Mouse (Mus musculus): Measurements from ENCODE around the gene Timm23. TPM values are rescaled to one million over a fixed set of nuclear protein-coding genes. Genes with fewer than 3 reads are reported as not detected.
"Not testable (repeated sequence)": the region's sequence is repeated elsewhere in the genome, so short reads cannot be mapped to it uniquely, and the experiment has no call there.

Gene Timm23
- polyA plus RNA-seq (2016; fragmentation: Nextera tagmentation; extraction: Ambion mirVana) = 302 and 327 TPM in 2 replicates

DNA sequence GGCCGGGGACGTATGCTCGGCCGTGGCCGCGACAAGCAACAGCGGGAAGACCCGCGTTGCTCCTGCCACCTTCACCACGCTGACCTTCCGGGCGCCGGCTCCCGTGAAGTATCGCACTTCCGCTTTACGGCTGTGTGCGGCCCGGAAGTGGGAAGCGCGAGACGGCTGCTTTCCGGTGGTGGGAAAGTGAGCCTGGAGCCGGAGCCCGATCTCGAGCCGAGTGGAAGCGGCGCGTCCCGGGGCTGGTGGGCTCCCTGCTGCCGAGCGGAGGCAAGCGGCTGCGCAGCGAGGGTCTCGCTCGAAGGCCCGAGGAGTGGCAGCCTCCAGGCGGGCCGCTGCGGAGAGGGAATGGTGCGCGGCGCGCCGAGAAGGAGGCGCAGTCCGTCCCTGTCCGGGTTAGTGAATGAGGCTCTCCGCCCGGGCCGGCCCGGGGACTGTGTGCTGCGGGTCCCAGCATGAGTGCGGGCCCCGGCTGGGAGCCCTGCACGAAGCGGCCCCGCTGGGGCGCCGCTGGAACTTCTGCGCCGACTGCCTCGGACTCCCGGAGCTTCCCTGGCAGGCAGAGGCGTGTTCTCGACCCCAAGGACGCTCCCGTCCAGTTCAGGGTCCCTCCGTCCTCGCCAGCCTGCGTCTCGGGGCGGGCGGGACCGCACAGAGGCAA is at the start of gene Timm23, which contains the start of gene Parg:
Gene Timm23, minus strand, starts transcription at position 108 of the 661 bp plus-strand sequence.
Gene Parg, plus strand, starts transcription at position 159 of the 661 bp plus-strand sequence.
- peak; percentile 90 for DNase-seq (ENCODE audit: low spot score)
- H3K36me3 ChIP-seq = peaks cover 37% of the 10 kb centered on the region
- H3K27ac ChIP-seq = peak within 1 kb of the TSS; percentile 92
- H3K27me3 ChIP-seq (ENCODE audit: insufficient read depth, poor library complexity, severe bottlenecking) = no peaks in the 10 kb centered on the region
- WGBS = under 1% methylated on average over 77 of the region's 77 CpGs
- peaks cover 27% of the 10 kb centered on the region for H3K4me1 ChIP-seq (replicated peaks)
- H3K9me3 ChIP-seq = peaks cover 6% of the 10 kb centered on the region; the same call in 1 of the 2 replicates
- H3K4me3 ChIP-seq = peak within 1 kb of the TSS; percentile 98

DNA sequence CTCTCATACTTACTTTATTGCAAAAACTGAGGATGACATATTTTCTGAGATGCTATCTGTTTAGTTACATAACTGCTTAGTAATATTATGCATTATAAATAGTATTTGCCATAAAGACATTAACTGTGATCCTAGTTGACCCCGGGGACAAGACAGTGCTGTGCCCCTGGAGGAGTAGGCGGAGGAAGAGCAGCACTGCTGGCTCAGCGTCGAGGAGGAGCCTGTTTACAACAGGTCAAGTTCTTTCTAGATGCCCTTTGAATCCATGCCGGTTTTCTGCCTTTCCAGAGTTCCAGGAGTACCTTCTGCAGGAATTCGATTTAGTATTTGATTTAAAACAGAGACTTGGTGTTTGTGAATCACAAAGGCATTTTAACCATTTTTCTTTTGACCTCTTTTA is 47.9 kb upstream of the Timm23 start:
- Histone ChIP-seq H3K27ac (no peak overlapping the region), H3K4me1 (replicated peaks) (peaks cover 28% of the 10 kb centered on the region), H3K9me3 (no peaks in the 10 kb centered on the region), H3K36me3 (peaks cover 30% of the 10 kb centered on the region), H3K27me3 (ENCODE audit: insufficient read depth, poor library complexity, severe bottlenecking) (no peaks in the 10 kb centered on the region), H3K4me3 (no peak overlapping the region)
- no peak for DNase-seq (ENCODE audit: low spot score)
- 84% methylated on average over 6 of the region's 6 CpGs for WGBS

DNA sequence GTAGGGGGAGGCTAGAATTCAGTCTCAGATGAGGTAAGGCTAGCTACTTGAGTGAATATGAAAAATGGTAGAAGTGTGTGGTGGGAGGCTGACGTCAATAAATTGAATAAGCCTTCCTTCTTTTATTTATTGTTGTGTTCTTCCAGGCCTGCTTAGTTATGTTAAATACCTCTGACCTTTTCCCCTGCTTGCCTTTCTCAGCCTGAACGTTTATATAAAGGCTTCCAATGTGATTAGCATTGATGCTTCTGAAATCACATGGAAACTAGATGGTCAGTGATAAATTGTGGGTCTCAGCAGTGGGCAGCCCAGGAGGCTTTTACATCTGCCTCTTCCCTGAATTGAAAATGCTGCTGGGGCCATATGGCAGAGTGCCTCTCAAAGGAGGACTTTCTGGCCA is 44.3 kb upstream of the Timm23 start:
- peaks cover 28% of the 10 kb centered on the region for H3K4me1 ChIP-seq (replicated peaks)
- no peak overlapping the region for H3K4me3 ChIP-seq
- H3K9me3 ChIP-seq = no peaks in the 10 kb centered on the region
- DNase-seq (ENCODE audit: low spot score) = peak; percentile 13
- H3K36me3 ChIP-seq = peaks cover 40% of the 10 kb centered on the region
- H3K27me3 ChIP-seq (ENCODE audit: insufficient read depth, poor library complexity, severe bottlenecking) = no peaks in the 10 kb centered on the region
- H3K27ac ChIP-seq = peak overlapping the region; percentile 64; the same call in 1 of the 2 replicates
- 33% methylated on average over 2 of the region's 2 CpGs for WGBS

DNA sequence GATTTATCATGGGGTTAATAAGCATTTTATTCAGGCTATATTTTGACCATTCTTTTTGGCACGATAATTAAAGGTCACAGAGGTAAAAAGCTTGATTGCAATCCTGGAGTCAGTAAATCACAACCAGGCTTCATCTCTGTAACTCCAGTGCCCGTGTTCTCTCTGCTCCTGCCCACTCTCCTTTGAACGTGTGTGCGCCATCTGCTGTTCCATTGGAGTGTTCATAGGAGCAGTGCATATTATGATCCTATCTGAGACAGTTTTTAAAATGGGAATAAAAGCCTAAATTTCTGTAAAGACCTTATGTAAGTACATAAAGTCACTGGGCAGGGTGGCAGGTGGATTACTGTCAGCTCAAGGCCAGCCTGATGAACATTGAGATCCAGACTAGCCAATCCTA is 40.7 kb upstream of the Timm23 start:
- H3K36me3 ChIP-seq = peaks cover 46% of the 10 kb centered on the region
- no peak overlapping the region for H3K4me3 ChIP-seq
- no peaks in the 10 kb centered on the region for H3K9me3 ChIP-seq
- WGBS = 85% methylated on average over 4 of the region's 4 CpGs
- no peak for DNase-seq (ENCODE audit: low spot score)
- H3K4me1 ChIP-seq (replicated peaks) = peaks cover 23% of the 10 kb centered on the region
- H3K27me3 ChIP-seq (ENCODE audit: insufficient read depth, poor library complexity, severe bottlenecking) = no peaks in the 10 kb centered on the region
- no peak overlapping the region for H3K27ac ChIP-seq

DNA sequence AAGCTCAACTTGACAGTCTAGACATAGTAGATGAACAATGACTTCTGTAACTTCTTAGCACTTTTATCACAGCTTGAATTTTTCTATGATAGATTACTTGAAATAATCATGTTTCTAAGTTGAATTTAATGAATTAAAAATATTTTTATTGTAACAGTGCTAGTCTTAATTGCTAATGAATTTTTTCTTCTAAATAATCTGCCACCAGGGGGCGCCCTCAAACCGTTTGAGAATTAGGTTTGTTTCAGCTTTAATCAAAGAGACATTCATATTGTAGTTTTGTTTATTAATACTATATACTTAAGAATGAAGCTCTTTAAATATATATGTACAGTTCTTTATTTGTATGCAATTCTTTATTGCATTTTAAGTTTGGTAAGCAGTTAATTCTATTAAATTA is 27.3 kb upstream of the Timm23 start:
- WGBS = 3% methylated on average over 2 of the region's 2 CpGs
- H3K27ac ChIP-seq = no peak overlapping the region
- H3K27me3 ChIP-seq (ENCODE audit: insufficient read depth, poor library complexity, severe bottlenecking) = no peaks in the 10 kb centered on the region
- H3K4me3 ChIP-seq = no peak overlapping the region
- no peaks in the 10 kb centered on the region for H3K9me3 ChIP-seq
- DNase-seq (ENCODE audit: low spot score) = peak; percentile 18
- H3K4me1 ChIP-seq (replicated peaks) = no peaks in the 10 kb centered on the region
- H3K36me3 ChIP-seq = peaks cover 24% of the 10 kb centered on the region

DNA sequence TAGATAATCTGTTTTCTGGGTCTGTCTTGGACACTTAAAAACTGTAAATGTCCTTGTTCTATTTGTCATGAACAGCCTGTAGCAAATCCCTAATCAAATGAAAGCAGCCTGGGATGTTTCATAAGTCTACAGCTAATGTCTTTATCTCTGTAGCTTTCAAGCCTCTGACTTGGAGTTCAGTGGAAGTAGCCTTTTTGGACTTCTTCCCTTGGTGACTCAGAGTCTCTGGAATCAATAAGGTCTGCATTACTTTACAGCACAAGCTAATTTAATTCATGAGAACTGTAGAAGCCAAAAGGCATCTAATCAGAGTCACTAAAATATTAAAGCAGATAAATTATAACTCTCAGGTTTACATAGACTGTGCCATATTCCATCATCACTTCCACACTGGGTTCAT is 24.9 kb upstream of the Timm23 start:
- Histone ChIP-seq H3K27me3 (ENCODE audit: insufficient read depth, poor library complexity, severe bottlenecking) (no peaks in the 10 kb centered on the region), H3K27ac (no peak overlapping the region), H3K4me1 (replicated peaks) (no peaks in the 10 kb centered on the region), H3K9me3 (no peaks in the 10 kb centered on the region), H3K36me3 (peaks cover 24% of the 10 kb centered on the region), H3K4me3 (no peak overlapping the region)
- no peak for DNase-seq (ENCODE audit: low spot score)

DNA sequence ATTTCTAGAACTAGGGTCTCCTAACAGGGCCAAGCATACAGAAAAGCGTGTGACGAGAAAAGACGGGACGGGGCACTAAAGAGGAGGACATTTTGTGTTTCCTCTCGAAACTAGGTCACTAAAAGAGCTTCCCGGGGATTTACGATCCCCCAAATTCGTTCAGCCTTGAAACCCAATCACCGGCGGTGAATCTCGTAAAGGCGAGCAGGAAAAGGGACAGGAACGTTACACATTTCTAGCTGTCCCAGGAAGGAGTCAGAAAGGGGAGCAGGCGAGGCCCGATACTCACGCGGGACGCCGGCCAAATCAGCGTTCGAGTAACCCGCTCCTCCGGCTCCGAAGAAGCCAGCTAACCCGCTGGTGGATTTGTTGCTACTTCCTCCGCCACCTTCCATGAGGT is 344 bp downstream of the Timm23 start:
- peak overlapping the region; percentile 92 for H3K27ac ChIP-seq
- no peaks in the 10 kb centered on the region for H3K27me3 ChIP-seq (ENCODE audit: insufficient read depth, poor library complexity, severe bottlenecking)
- peak; percentile 35 for DNase-seq (ENCODE audit: low spot score)
- peak overlapping the region; percentile 98 for H3K4me3 ChIP-seq
- H3K9me3 ChIP-seq = peaks cover 6% of the 10 kb centered on the region; the same call in 1 of the 2 replicates
- under 1% methylated on average over 26 of the region's 26 CpGs for WGBS
- H3K36me3 ChIP-seq = peaks cover 43% of the 10 kb centered on the region
- peaks cover 27% of the 10 kb centered on the region for H3K4me1 ChIP-seq (replicated peaks)

DNA sequence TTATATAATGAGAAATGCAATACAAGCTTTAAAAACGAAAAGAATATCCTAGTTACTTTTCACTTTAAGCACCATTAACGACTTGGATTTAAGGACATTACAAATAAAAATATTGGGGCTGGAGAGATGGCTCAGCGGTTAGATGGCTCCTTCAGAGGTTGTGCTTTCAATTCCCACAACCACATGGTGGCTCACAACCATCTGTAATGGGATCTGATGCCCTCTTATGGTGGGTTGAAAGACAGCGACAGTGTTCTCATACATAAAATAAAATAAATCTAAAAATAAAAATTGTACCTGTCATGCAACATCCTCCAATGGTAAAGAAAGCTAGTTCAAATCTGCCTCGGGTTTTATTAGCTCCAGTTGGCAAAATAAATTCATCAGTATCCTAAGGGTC is 8.1 kb downstream of the Timm23 start:
- H3K36me3 ChIP-seq = peaks cover 90% of the 10 kb centered on the region

DNA sequence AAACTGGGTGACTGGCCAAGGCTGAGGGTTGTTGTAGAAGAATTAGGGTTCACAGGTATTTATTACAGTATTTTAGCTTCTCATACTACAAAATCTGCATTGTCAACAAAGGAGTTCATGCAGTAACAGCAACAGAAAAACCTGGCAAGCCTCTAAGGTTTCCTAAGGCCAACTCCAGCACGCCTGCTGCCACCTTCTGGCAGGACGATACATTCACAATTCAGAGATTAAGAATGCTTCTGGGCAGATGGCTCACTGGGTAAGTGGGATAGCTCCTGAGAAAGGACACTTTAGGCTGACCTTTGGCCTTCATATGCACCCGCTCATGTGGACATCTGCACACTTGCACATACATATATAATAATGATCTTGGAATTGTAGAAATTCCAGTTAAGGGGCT is 9.3 kb downstream of the Timm23 start:
- Histone ChIP-seq H3K9me3 (no peaks in the 10 kb centered on the region), H3K27ac (no peak overlapping the region), H3K27me3 (ENCODE audit: insufficient read depth, poor library complexity, severe bottlenecking) (no peaks in the 10 kb centered on the region), H3K36me3 (peaks cover 90% of the 10 kb centered on the region), H3K4me3 (no peak overlapping the region), H3K4me1 (replicated peaks) (no peaks in the 10 kb centered on the region)
- DNase-seq (ENCODE audit: low spot score) = peak; percentile 40
- WGBS = 56% methylated on average over 3 of the region's 3 CpGs

More for the DNA sequence above, 8.1 kb downstream of the Timm23 start:
- H3K4me1 ChIP-seq (replicated peaks); H3K9me3 ChIP-seq; H3K27ac ChIP-seq; DNase-seq (ENCODE audit: low spot score); H3K27me3 ChIP-seq (ENCODE audit: insufficient read depth, poor library complexity, severe bottlenecking); H3K4me3 ChIP-seq: not testable (repeated sequence)
- 81% methylated on average over 5 of the region's 5 CpGs for WGBS

DNA sequence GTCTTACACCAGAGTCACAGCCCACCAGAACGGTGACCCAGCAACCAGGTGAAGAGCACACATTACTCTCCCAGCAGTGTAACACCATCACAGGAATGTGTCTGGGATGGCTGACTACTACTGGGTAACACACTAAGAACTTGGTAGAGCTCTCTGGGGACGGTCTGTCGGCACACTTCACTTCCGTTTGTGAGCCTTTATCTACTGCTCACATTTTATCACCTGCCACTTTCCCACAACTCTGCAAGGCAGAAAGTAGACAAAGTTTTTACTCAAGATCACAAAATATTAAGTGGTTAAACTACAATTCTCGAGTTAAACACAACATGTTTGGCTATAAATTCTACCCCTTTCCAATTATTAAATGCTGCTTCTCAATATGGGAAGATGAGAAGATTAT is 9.8 kb downstream of the Timm23 start:
- Histone ChIP-seq H3K4me3 (no peak overlapping the region), H3K27me3 (ENCODE audit: insufficient read depth, poor library complexity, severe bottlenecking) (no peaks in the 10 kb centered on the region), H3K9me3 (no peaks in the 10 kb centered on the region), H3K36me3 (peaks cover 90% of the 10 kb centered on the region), H3K4me1 (replicated peaks) (no peaks in the 10 kb centered on the region), H3K27ac (no peak overlapping the region)
- 93% methylated on average over 5 of the region's 5 CpGs for WGBS
- DNase-seq (ENCODE audit: low spot score) = no peak

DNA sequence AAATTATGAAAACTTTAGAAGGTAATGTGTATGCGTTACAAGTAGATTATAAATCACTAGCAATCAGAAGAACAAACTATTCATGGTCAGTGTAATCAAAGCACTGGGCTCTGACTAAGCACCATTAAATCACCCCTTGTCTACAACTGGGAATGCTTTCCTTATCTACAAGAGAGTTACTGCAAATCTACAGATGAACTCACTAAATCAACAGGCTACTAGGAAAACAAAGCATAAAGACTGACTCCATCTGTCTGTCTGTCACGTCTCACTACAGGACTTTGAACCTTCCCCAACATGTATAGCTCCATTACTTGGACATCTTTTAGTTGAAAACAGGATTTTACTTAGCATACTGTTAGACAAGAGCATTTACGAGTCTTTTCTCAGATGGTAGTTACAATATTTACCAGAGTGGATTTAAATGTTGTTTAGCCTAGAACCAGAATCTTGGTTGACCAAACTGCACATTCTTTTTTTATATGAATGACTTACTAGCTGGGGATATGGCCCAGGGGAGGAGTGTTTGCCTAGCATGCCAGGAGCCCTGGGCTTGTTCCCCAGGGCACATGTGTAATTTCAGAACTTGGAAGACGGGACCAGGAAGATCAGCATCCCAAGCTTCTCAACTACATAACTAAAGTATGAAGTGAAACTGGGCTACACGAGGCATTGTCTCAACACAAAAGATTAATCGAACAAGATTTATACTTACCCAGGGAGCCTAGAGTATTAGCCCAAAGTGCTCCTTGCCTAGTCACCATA is 10.9 kb downstream of the Timm23 start:
- Histone ChIP-seq H3K36me3 (peaks cover 91% of the 10 kb centered on the region), H3K9me3 (no peaks in the 10 kb centered on the region), H3K4me3 (no peak overlapping the region), H3K27ac (no peak overlapping the region), H3K27me3 (ENCODE audit: insufficient read depth, poor library complexity, severe bottlenecking) (no peaks in the 10 kb centered on the region), H3K4me1 (replicated peaks) (no peaks in the 10 kb centered on the region)
- WGBS = 95% methylated on average over 6 of the region's 6 CpGs
- DNase-seq (ENCODE audit: low spot score) = no peak

DNA sequence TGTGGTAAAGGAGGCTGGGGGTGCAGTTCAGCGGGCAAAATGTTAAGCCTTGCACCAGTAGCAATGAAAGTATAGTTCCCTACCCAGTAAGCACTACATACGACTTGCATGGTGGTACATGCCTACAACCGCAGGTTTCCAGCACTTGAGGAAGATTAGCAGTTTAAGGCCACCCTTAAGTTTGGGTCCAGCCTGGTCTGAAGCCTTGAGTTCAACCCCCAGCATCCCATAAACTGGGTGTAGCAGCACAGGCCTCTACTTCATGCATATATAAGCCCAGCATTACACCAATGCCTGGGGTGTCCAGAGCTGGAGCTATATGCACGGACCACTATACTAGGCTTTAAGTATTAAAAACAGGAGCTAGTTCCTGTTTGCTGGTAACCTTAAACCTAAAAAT is 17.9 kb downstream of the Timm23 start:
- Histone ChIP-seq H3K36me3 (peaks cover 95% of the 10 kb centered on the region), H3K4me3 (no peak overlapping the region), H3K9me3 (no peaks in the 10 kb centered on the region), H3K27me3 (ENCODE audit: insufficient read depth, poor library complexity, severe bottlenecking) (no peaks in the 10 kb centered on the region), H3K4me1 (replicated peaks) (no peaks in the 10 kb centered on the region), H3K27ac (no peak overlapping the region)
- DNase-seq (ENCODE audit: low spot score) = no peak
- 97% methylated on average over 4 of the region's 4 CpGs for WGBS

DNA sequence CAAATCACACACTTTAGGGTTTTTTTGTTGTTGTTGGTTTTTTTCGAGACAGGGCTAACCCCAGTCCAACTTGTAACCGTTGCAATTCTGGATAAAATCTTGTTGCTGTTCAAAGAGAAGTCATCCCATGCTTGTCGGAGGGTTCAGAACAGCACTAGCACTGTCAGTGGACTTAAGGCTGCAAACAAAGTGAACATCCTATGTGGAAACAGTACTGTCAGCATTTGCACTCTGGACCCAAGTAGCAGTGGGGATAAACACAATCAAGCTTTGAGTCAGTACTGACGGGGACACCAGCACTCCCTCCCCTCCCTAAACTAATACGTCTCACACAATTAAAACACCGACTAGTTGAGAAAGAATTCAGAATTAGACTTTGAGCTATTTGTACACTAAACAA is 20.8 kb downstream of the Timm23 start:
- Histone ChIP-seq H3K4me3 (no peak overlapping the region), H3K27ac (no peak overlapping the region), H3K27me3 (ENCODE audit: insufficient read depth, poor library complexity, severe bottlenecking) (no peaks in the 10 kb centered on the region), H3K9me3 (no peaks in the 10 kb centered on the region), H3K4me1 (replicated peaks) (no peaks in the 10 kb centered on the region), H3K36me3 (peaks cover 75% of the 10 kb centered on the region)
- 92% methylated on average over 6 of the region's 6 CpGs for WGBS
- DNase-seq (ENCODE audit: low spot score) = no peak
